ENCODE assay signal across 13 mouse cellular contexts in the genomic region with DNA sequence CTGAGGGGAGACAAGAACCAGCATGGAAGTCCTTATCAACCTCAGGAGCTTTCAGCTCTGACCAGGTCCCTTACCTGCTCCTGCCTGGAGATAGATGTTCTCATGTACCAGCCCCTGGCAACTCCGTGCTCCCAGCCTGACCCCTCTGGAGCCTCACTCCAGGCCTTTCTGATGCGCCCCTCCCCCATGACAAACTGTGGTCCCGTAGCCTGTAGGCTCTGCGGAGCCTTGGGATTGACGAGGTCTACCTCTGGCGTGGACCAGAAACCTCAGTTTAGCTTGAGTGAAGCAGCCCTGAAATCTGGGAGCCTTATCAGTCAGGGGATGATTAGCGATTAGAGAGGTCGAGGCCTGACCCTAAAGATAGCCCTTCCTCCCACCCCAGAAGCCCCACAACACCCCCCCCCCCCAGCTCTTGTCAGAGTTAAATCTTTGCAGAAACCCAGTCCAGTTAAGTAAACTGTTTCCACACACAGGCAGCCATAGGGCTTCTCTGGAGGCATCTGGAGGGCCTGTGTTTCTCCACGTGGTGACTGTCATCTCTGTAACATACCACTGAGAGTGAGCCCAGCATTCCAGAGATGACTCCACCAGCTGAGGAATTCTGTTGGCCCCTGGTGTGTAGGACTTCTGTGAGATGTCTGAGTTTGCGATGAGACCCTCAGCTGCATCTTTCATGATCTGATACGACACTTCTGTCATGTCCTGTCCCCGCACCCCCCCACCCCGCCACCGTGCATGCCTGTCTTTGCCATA. TPM values are rescaled to one million over a fixed set of nuclear protein-coding genes. Genes with fewer than 3 reads are reported as not detected.
DNase-seq lines count a peak whose midpoint lies in the region; ATAC-seq and TF ChIP-seq lines count a peak whose summit lies in the region.
"Had no signal": no experiment of that assay in that cellular context is flagged by ENCODE, and none has a peak within 500 bp of the region (broad histone marks: within the 10 kb centered on the region; RNA-seq: fewer than 3 reads in every experiment).

No protein-coding gene starts in this region.

- ATAC-seq in heart, embryonic 12.5 days (ENCODE audit: insufficient number of reproducible peaks, low FRiP score), result 0 out of 2 replicates have a peak, but pooled peaks have one; percentile 60
- no peak for ATAC-seq in limb, embryonic 11.5 days (ENCODE audit: insufficient number of reproducible peaks, low FRiP score, low TSS enrichment, low read depth)
- ATAC-seq: forebrain, embryonic 14.5 days; liver, postnatal 0 days had no signal

- peaks cover 10% of the 10 kb centered on the region; the same call in 1 of the 2 replicates for H3K9me3 ChIP-seq in heart, embryonic 12.5 days (replicated peaks)
- no peaks in the 10 kb centered on the region for H3K9me3 ChIP-seq in limb, embryonic 11.5 days (ENCODE audit: control insufficient read depth, low read length)

- H3K27me3 ChIP-seq in heart, embryonic 12.5 days (replicated peaks), result no peaks in the 10 kb centered on the region
- H3K27me3 ChIP-seq in kidney, adult 2 months (replicated peaks; ENCODE audit: control insufficient read depth, insufficient read depth, low read length), result no peaks in the 10 kb centered on the region
- peaks cover 3% of the 10 kb centered on the region for H3K27me3 ChIP-seq in limb, embryonic 11.5 days (ENCODE audit: control insufficient read depth, insufficient read depth, low read length)

- WGBS in heart, embryonic 12.5 days, result 18% methylated on average over 14 of the region's 14 CpGs
- 72% methylated on average over 14 of the region's 14 CpGs for WGBS in kidney, adult 2 months
- WGBS in limb, embryonic 11.5 days, result 13% methylated on average over 14 of the region's 14 CpGs

- DNase-seq in heart, adult 18-20 months, result no peak
- peak; percentile 38 to 51 for DNase-seq in kidney, postnatal 4 days
- DNase-seq in kidney, adult 2 months, result no peak
- peak; percentile 65 for DNase-seq in embryo, embryonic 10.5 days (ENCODE audit: low spot score)
- DNase-seq in limb, embryonic 11.5 days (ENCODE audit: low spot score), result peak; percentile 43
- DNase-seq in right cerebral cortex, adult 2 months (ENCODE audit: low spot score in 2 of 2), result no peak
- no peak for DNase-seq in layer of hippocampus, postnatal 36 days
- DNase-seq: adrenal gland, adult 8-10 months; cerebellum, postnatal 36 days; gastrocnemius, postnatal 25 days; liver, postnatal 0 days had no signal

- TF ChIP-seq POLR2A in kidney, adult 2 months (IDR thresholded peaks at IDR 0.05; ENCODE audit: low read depth, low read length), result no peak

- no peak overlapping the region for H3K4me3 ChIP-seq in heart, embryonic 12.5 days
- H3K4me3 ChIP-seq in kidney, adult 2 months (ENCODE audit: insufficient read depth, low read depth, low read length), result no peak overlapping the region
- H3K4me3 ChIP-seq in limb, embryonic 11.5 days (ENCODE audit: low read depth, low read length), result no peak overlapping the region

- no peak for TF ChIP-seq CTCF in kidney, adult 2 months (conservative IDR thresholded peaks at IDR 0.05; ENCODE audit: insufficient read depth, insufficient read length, low read depth, low read length)

- peaks cover 26% of the 10 kb centered on the region for H3K4me1 ChIP-seq in heart, embryonic 12.5 days (replicated peaks)
- H3K4me1 ChIP-seq in kidney, adult 2 months (ENCODE audit: control insufficient read depth, insufficient read depth, low read length), result no peaks in the 10 kb centered on the region
- peaks cover 11% of the 10 kb centered on the region for H3K4me1 ChIP-seq in limb, embryonic 11.5 days (ENCODE audit: control insufficient read depth, insufficient read depth, low read length)

- H3K4me2 ChIP-seq in heart, embryonic 12.5 days, result peak overlapping the region; percentile 51
- H3K4me2 ChIP-seq in limb, embryonic 11.5 days (ENCODE audit: low read depth, severe bottlenecking), result no peak overlapping the region

- H3K27ac ChIP-seq in heart, embryonic 12.5 days (ENCODE audit: poor library complexity, severe bottlenecking), result peak overlapping the region; percentile 66
- no peak overlapping the region for H3K27ac ChIP-seq in kidney, adult 2 months (ENCODE audit: insufficient read depth, low read depth, low read length)
- H3K27ac ChIP-seq in limb, embryonic 11.5 days (replicated peaks; ENCODE audit: low read depth, low read length), result no peak overlapping the region

- no peaks in the 10 kb centered on the region for H3K36me3 ChIP-seq in heart, embryonic 12.5 days
- H3K36me3 ChIP-seq in kidney, adult 2 months (ENCODE audit: control insufficient read depth, insufficient read depth, low read length), result no peaks in the 10 kb centered on the region
- H3K36me3 ChIP-seq in limb, embryonic 11.5 days (ENCODE audit: control insufficient read depth, insufficient read depth, low read length), result no peaks in the 10 kb centered on the region

- peak overlapping the region; percentile 2; the same call in 1 of the 2 replicates for H3K9ac ChIP-seq in heart, embryonic 12.5 days
- H3K9ac ChIP-seq in limb, embryonic 11.5 days (ENCODE audit: low read length), result no peak overlapping the region
- H3K9ac ChIP-seq: liver, postnatal 0 days had no signal

RNA-seq across cellular contexts. Expression of a gene that starts 24.7 kb away (rescaled TPM):
- polyA plus RNA-seq in heart, embryonic 12.5 days (2016; fragmentation: Nextera tagmentation; extraction: Ambion mirVana), result 13.0 and 13.2 TPM in 2 replicates
- total RNA-seq in heart, adult 18-20 months (2021), result 1 to 10 TPM; 1.7 to 2.6 TPM
- 41.0 and 44.4 TPM in 2 replicates for polyA plus RNA-seq in kidney, adult 2 months (2012; rRNA removed)
- polyA plus RNA-seq in limb, embryonic 11.5 days (2014; fragmentation: Nextera tagmentation; extraction: Ambion mirVana), result 5.0 and 5.7 TPM in 2 replicates
- total RNA-seq in layer of hippocampus, postnatal 36 days (2021), result 1 to 10 TPM; 4.1 to 4.3 TPM

RNA-seq across cellular contexts. Expression of a gene that starts 45.7 kb away (rescaled TPM):
- 1.3 and 1.5 TPM in 2 replicates for polyA plus RNA-seq in heart, embryonic 12.5 days (2016; fragmentation: Nextera tagmentation; extraction: Ambion mirVana)
- total RNA-seq in heart, adult 18-20 months (2021), result under 1 TPM; 0.35 to 0.67 TPM
- polyA plus RNA-seq in kidney, adult 2 months (2012; rRNA removed), result 12.3 and 13.0 TPM in 2 replicates
- polyA plus RNA-seq in limb, embryonic 11.5 days (2014; fragmentation: Nextera tagmentation; extraction: Ambion mirVana), result 0.54 and 0.55 TPM in 2 replicates
- under 1 TPM; 0.10 to 0.28 TPM for total RNA-seq in layer of hippocampus, postnatal 36 days (2021)

Comparison
In these comparisons a context has a peak if more than half of its experiments do, and no peak if none do; other contexts are left out.
1. DNase-seq: peak in kidney, postnatal 4 days (2 of 2), embryo, embryonic 10.5 days (single experiment) and limb, embryonic 11.5 days (single experiment); none in heart, adult 18-20 months (0 of 2), kidney, adult 2 months (single experiment), right cerebral cortex, adult 2 months (0 of 2) and layer of hippocampus, postnatal 36 days (0 of 2).